Mouse (Mus musculus): ENCODE results near the gene Selenos. TPM values are rescaled to one million over a fixed set of nuclear protein-coding genes. Genes with fewer than 3 reads are reported as not detected.

Selenos gene
- polyA plus RNA-seq, 1 experiment from 2014 or later, result 110 TPM

GRCm38 (mm10) chr7:66061057-66061456 is 18.4 kb upstream of the Selenos start:
- Histone ChIP-seq H3K27me3 (replicated peaks; ENCODE audit: control insufficient read depth, insufficient read depth, low read length) (no peaks in the 10 kb centered on the region), H3K4me1 (replicated peaks; ENCODE audit: control insufficient read depth, insufficient read depth, low read length) (peaks cover 10% of the 10 kb centered on the region), H3K36me3 (ENCODE audit: control insufficient read depth, insufficient read depth, low read length) (peaks cover 22% of the 10 kb centered on the region), H3K4me3 (ENCODE audit: low read depth, low read length) (peak overlapping the region; percentile 72), H3K9me3 (ENCODE audit: control insufficient read depth, low read length) (no peaks in the 10 kb centered on the region), H3K4me2 (peak overlapping the region; percentile 84), H3K27ac (ENCODE audit: low read depth, low read length) (peak overlapping the region; percentile 79; the same call in 1 of the 2 replicates), H3K9ac (ENCODE audit: low read depth, low read length) (peak overlapping the region; percentile 92)
- under 1% methylated on average over 14 of the region's 14 CpGs for WGBS
- DNase-seq (ENCODE audit: low spot score) (no peak), ATAC-seq (replicated peaks; ENCODE audit: low FRiP score) (no peak; the same call in 1 of the 2 replicates)

GRCm38 (mm10) chr7:66076411-66076810 is 3.0 kb upstream of the Selenos start:
- no peaks in the 10 kb centered on the region for H3K9me3 ChIP-seq (ENCODE audit: control insufficient read depth, low read length)
- H3K27ac ChIP-seq (ENCODE audit: low read depth, low read length), result no peak overlapping the region
- no peaks in the 10 kb centered on the region for H3K27me3 ChIP-seq (replicated peaks; ENCODE audit: control insufficient read depth, insufficient read depth, low read length)
- peaks cover 16% of the 10 kb centered on the region for H3K36me3 ChIP-seq (ENCODE audit: control insufficient read depth, insufficient read depth, low read length)
- H3K9ac ChIP-seq (ENCODE audit: low read depth, low read length), result no peak overlapping the region
- peaks cover 8% of the 10 kb centered on the region; the same call in 1 of the 2 replicates for H3K4me1 ChIP-seq (replicated peaks; ENCODE audit: control insufficient read depth, insufficient read depth, low read length)
- no peak for DNase-seq (ENCODE audit: low spot score)
- H3K4me3 ChIP-seq (ENCODE audit: low read depth, low read length), result no peak overlapping the region
- no peak for ATAC-seq (replicated peaks; ENCODE audit: low FRiP score)
- 95% methylated on average over 2 of the region's 2 CpGs for WGBS
- H3K4me2 ChIP-seq, result no peak overlapping the region

- H3K4me1 ChIP-seq (replicated peaks; ENCODE audit: control insufficient read depth, insufficient read depth, low read length), result peaks cover 8% of the 10 kb centered on the region; the same call in 1 of the 2 replicates
- WGBS, result 43% methylated on average over 5 of the region's 5 CpGs
- peaks cover 27% of the 10 kb centered on the region for H3K36me3 ChIP-seq (ENCODE audit: control insufficient read depth, insufficient read depth, low read length)
- peak overlapping the region; percentile 81 for H3K9ac ChIP-seq (ENCODE audit: low read depth, low read length)
- ATAC-seq (replicated peaks; ENCODE audit: low FRiP score) (no peak), DNase-seq (ENCODE audit: low spot score) (no peak)
- H3K27me3 ChIP-seq (replicated peaks; ENCODE audit: control insufficient read depth, insufficient read depth, low read length), result no peaks in the 10 kb centered on the region
- peak overlapping the region; percentile 67 for H3K4me2 ChIP-seq
- no peaks in the 10 kb centered on the region for H3K9me3 ChIP-seq (ENCODE audit: control insufficient read depth, low read length)
- no peak overlapping the region for H3K27ac ChIP-seq (ENCODE audit: low read depth, low read length)
- H3K4me3 ChIP-seq (ENCODE audit: low read depth, low read length), result peak overlapping the region; percentile 74
Measured at GRCm38 (mm10) chr7:66080231-66080613, 773 bp downstream of the Selenos start.

- H3K4me3 ChIP-seq (ENCODE audit: low read depth, low read length), result no peak overlapping the region
- H3K36me3 ChIP-seq (ENCODE audit: control insufficient read depth, insufficient read depth, low read length), result peaks cover 50% of the 10 kb centered on the region
- H3K4me2 ChIP-seq, result no peak overlapping the region
- DNase-seq (ENCODE audit: low spot score) (no peak), ATAC-seq (replicated peaks; ENCODE audit: low FRiP score) (no peak)
- no peaks in the 10 kb centered on the region for H3K27me3 ChIP-seq (replicated peaks; ENCODE audit: control insufficient read depth, insufficient read depth, low read length)
- H3K9ac ChIP-seq (ENCODE audit: low read depth, low read length), result no peak overlapping the region
- no peaks in the 10 kb centered on the region for H3K9me3 ChIP-seq (ENCODE audit: control insufficient read depth, low read length)
- no peak overlapping the region for H3K27ac ChIP-seq (ENCODE audit: low read depth, low read length)
- peaks cover 7% of the 10 kb centered on the region; the same call in 1 of the 2 replicates for H3K4me1 ChIP-seq (replicated peaks; ENCODE audit: control insufficient read depth, insufficient read depth, low read length)
- WGBS, result 85% methylated on average over 6 of the region's 6 CpGs
Measured at GRCm38 (mm10) chr7:66083757-66084156, 4.3 kb downstream of the Selenos start.

- ATAC-seq (replicated peaks; ENCODE audit: low FRiP score), result no peak
- H3K9ac ChIP-seq (ENCODE audit: low read depth, low read length), result no peak overlapping the region
- H3K27ac ChIP-seq (ENCODE audit: low read depth, low read length), result no peak overlapping the region
- no peak overlapping the region for H3K4me3 ChIP-seq (ENCODE audit: low read depth, low read length)
- H3K36me3 ChIP-seq (ENCODE audit: control insufficient read depth, insufficient read depth, low read length), result peaks cover 55% of the 10 kb centered on the region
- no peaks in the 10 kb centered on the region for H3K9me3 ChIP-seq (ENCODE audit: control insufficient read depth, low read length)
- H3K27me3 ChIP-seq (replicated peaks; ENCODE audit: control insufficient read depth, insufficient read depth, low read length), result no peaks in the 10 kb centered on the region
- peaks cover 4% of the 10 kb centered on the region; the same call in 1 of the 2 replicates for H3K4me1 ChIP-seq (replicated peaks; ENCODE audit: control insufficient read depth, insufficient read depth, low read length)
- H3K4me2 ChIP-seq, result no peak overlapping the region
- WGBS, result 81% methylated on average over 7 of the region's 7 CpGs
- no peak for DNase-seq (ENCODE audit: low spot score)
Measured at GRCm38 (mm10) chr7:66084546-66084945, 5.1 kb downstream of the Selenos start.

GRCm38 (mm10) chr7:66087652-66088051 is 8.2 kb downstream of the Selenos start:
- H3K9me3 ChIP-seq (ENCODE audit: control insufficient read depth, low read length), result no peaks in the 10 kb centered on the region
- DNase-seq (ENCODE audit: low spot score) (no peak), ATAC-seq (replicated peaks; ENCODE audit: low FRiP score) (no peak)
- WGBS, result 94% methylated on average over 4 of the region's 4 CpGs
- no peak overlapping the region for H3K4me2 ChIP-seq
- no peaks in the 10 kb centered on the region for H3K4me1 ChIP-seq (replicated peaks; ENCODE audit: control insufficient read depth, insufficient read depth, low read length)
- H3K36me3 ChIP-seq (ENCODE audit: control insufficient read depth, insufficient read depth, low read length), result peaks cover 66% of the 10 kb centered on the region
- no peak overlapping the region for H3K9ac ChIP-seq (ENCODE audit: low read depth, low read length)
- H3K4me3 ChIP-seq (ENCODE audit: low read depth, low read length), result no peak overlapping the region
- H3K27ac ChIP-seq (ENCODE audit: low read depth, low read length), result no peak overlapping the region
- no peaks in the 10 kb centered on the region for H3K27me3 ChIP-seq (replicated peaks; ENCODE audit: control insufficient read depth, insufficient read depth, low read length)

GRCm38 (mm10) chr7:66088077-66088476 is 8.6 kb downstream of the Selenos start:
- peaks cover 62% of the 10 kb centered on the region for H3K36me3 ChIP-seq (ENCODE audit: control insufficient read depth, insufficient read depth, low read length)

GRCm38 (mm10) chr7:66090676-66091190 is 11.3 kb downstream of the Selenos start:
- Histone ChIP-seq H3K36me3 (ENCODE audit: control insufficient read depth, insufficient read depth, low read length) (peaks cover 43% of the 10 kb centered on the region), H3K4me3 (ENCODE audit: low read depth, low read length) (no peak overlapping the region), H3K9me3 (ENCODE audit: control insufficient read depth, low read length) (no peaks in the 10 kb centered on the region), H3K4me1 (replicated peaks; ENCODE audit: control insufficient read depth, insufficient read depth, low read length) (no peaks in the 10 kb centered on the region), H3K9ac (ENCODE audit: low read depth, low read length) (no peak overlapping the region), H3K27ac (ENCODE audit: low read depth, low read length) (no peak overlapping the region), H3K27me3 (replicated peaks; ENCODE audit: control insufficient read depth, insufficient read depth, low read length) (no peaks in the 10 kb centered on the region), H3K4me2 (no peak overlapping the region)
- ATAC-seq (replicated peaks; ENCODE audit: low FRiP score), result no peak
- no peak for DNase-seq (ENCODE audit: low spot score)
- WGBS, result 87% methylated on average over 11 of the region's 11 CpGs

More at GRCm38 (mm10) chr7:66088077-66088476, 8.6 kb downstream of the Selenos start:
- no peak overlapping the region for H3K27ac ChIP-seq (ENCODE audit: low read depth, low read length)
- H3K4me2 ChIP-seq, result no peak overlapping the region
- no peaks in the 10 kb centered on the region for H3K27me3 ChIP-seq (replicated peaks; ENCODE audit: control insufficient read depth, insufficient read depth, low read length)
- DNase-seq (ENCODE audit: low spot score) (no peak), ATAC-seq (replicated peaks; ENCODE audit: low FRiP score) (no peak)
- H3K4me3 ChIP-seq (ENCODE audit: low read depth, low read length), result no peak overlapping the region
- H3K9me3 ChIP-seq (ENCODE audit: control insufficient read depth, low read length), result no peaks in the 10 kb centered on the region
- WGBS, result 79% methylated on average over 2 of the region's 2 CpGs
- H3K9ac ChIP-seq (ENCODE audit: low read depth, low read length), result no peak overlapping the region
- H3K4me1 ChIP-seq (replicated peaks; ENCODE audit: control insufficient read depth, insufficient read depth, low read length), result no peaks in the 10 kb centered on the region

GRCm38 (mm10) chr7:66091553-66091952 is 12.1 kb downstream of the Selenos start:
- no peak overlapping the region for H3K4me2 ChIP-seq
- no peaks in the 10 kb centered on the region for H3K4me1 ChIP-seq (replicated peaks; ENCODE audit: control insufficient read depth, insufficient read depth, low read length)
- ATAC-seq (replicated peaks; ENCODE audit: low FRiP score) (no peak), DNase-seq (ENCODE audit: low spot score) (no peak)
- 79% methylated on average over 7 of the region's 7 CpGs for WGBS
- H3K9me3 ChIP-seq (ENCODE audit: control insufficient read depth, low read length), result no peaks in the 10 kb centered on the region
- no peaks in the 10 kb centered on the region for H3K27me3 ChIP-seq (replicated peaks; ENCODE audit: control insufficient read depth, insufficient read depth, low read length)
- H3K27ac ChIP-seq (ENCODE audit: low read depth, low read length), result no peak overlapping the region
- H3K36me3 ChIP-seq (ENCODE audit: control insufficient read depth, insufficient read depth, low read length), result peaks cover 36% of the 10 kb centered on the region
- H3K4me3 ChIP-seq (ENCODE audit: low read depth, low read length), result no peak overlapping the region
- no peak overlapping the region for H3K9ac ChIP-seq (ENCODE audit: low read depth, low read length)
